Mouse (Mus musculus) cerebellum, adult 2 months (tissue): ENCODE results near the gene Tdp1. TPM values are rescaled to one million over a fixed set of nuclear protein-coding genes. Genes with fewer than 3 reads are reported as not detected.

Experiments used
- DNase-seq, 2 experiments: peaks; one replicate each; pipeline ENCODE4 v3.0.0; 2021
- H3K27ac ChIP-seq: fragments of 200-500 bp; 2 replicates; pipeline ENCODE4 v1.5.1; 2012; ENCODE audit warnings: low read length, control low read depth, inconsistent platforms; ENCODE audit not compliant: insufficient read depth
- H3K27me3 ChIP-seq: fragments of 200-500 bp; 2 replicates; pipeline ENCODE4 v1.6.1; 2012; ENCODE audit warnings: inconsistent platforms, mild to moderate bottlenecking, low read length, moderate library complexity; ENCODE audit not compliant: control insufficient read depth, insufficient read depth
- H3K4me1 ChIP-seq: fragments of 200-500 bp; 2 replicates; pipeline ENCODE4 v1.6.1; 2011; ENCODE audit warnings: low read length; ENCODE audit not compliant: control insufficient read depth, insufficient read depth
- H3K4me3 ChIP-seq: fragments of 200-500 bp; replicated peaks from 2 replicates; pipeline ENCODE3; 2011; ENCODE audit warnings: mild to moderate bottlenecking, low read depth, low read length, control low read depth; ENCODE audit not compliant: insufficient read depth
- CTCF ChIP-seq: fragments of 200-500 bp; IDR thresholded peaks from 2 replicates; pipeline ENCODE4 v1.5.1; 2011; ENCODE audit warnings: low read depth, mild to moderate bottlenecking, control low read depth, low read length, moderate library complexity, borderline replicate concordance; ENCODE audit not compliant: insufficient read depth
- POLR2A ChIP-seq: fragments of 200-500 bp; IDR thresholded peaks from 2 replicates; pipeline ENCODE4 v1.6.1; 2011; ENCODE audit warnings: low read length, control low read depth, borderline replicate concordance; ENCODE audit not compliant: insufficient read depth
- WGBS: fragments of 180-500 bp; shearing (Covaris S2); methylation state at CpG from one replicate; pipeline ENCODE4 v1.1.7; 2018; 5-methylcytosine and 5-hydroxymethylcytosine counted together
- polyA plus RNA-seq: library from polyadenylated mRNA; depleted of rRNA; stranded (reverse); fragments of >200 nt; gene quantifications from 2 replicates; pipeline ENCODE4 v1.2.3, GENCODE M21; 2012

Gene Tdp1
- polyA plus RNA-seq, 1 experiment = 20.7 TPM

- no peaks in the 10 kb centered on the region for H3K27me3 ChIP-seq
- no peak overlapping the region for H3K27ac ChIP-seq
- TF ChIP-seq POLR2A = no peak
- WGBS = 61% methylated on average over 14 of the region's 14 CpGs
- H3K4me1 ChIP-seq = no peaks in the 10 kb centered on the region
- H3K4me3 ChIP-seq = no peak overlapping the region
- DNase-seq = no peak
Measured at GRCm38 (mm10) chr12:99853323-99854258, 30.7 kb upstream of the Tdp1 start.

- no peaks in the 10 kb centered on the region for H3K27me3 ChIP-seq
- no peak overlapping the region for H3K4me3 ChIP-seq
- WGBS = 31% methylated on average over 9 of the region's 9 CpGs
- no peaks in the 10 kb centered on the region for H3K4me1 ChIP-seq
- peak; percentile 18 to 36 for DNase-seq
- TF ChIP-seq POLR2A = no peak
- TF ChIP-seq CTCF = no peak
- no peak overlapping the region for H3K27ac ChIP-seq
Measured at GRCm38 (mm10) chr12:99856011-99856410, 28.3 kb upstream of the Tdp1 start.

DNA sequence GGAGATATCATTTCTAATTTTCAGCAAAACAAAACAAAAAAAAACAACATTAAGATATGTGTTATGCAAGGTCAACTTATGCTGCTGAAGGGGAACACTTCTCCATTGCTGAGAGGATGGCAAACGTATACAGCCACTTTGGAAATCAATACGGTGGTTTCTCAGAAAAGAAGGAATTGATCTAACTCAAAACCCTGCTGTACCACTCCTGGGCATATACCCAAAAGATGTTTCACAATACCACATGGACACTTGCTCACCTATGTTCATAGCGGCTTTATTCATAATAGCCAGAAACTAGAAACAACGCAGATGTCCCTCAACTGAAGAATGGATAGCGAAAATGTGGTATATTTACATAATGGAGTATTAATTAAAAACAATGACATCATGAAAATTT is 25.7 kb upstream of the Tdp1 start:
- Histone ChIP-seq H3K27ac (no peak overlapping the region), H3K27me3 (no peaks in the 10 kb centered on the region), H3K4me1 (no peaks in the 10 kb centered on the region), H3K4me3 (no peak overlapping the region)
- WGBS = 94% methylated on average over 5 of the region's 5 CpGs
- TF ChIP-seq POLR2A (no peak), CTCF (no peak)
- no peak for DNase-seq

- WGBS = 64% methylated on average over 3 of the region's 3 CpGs
Measured at GRCm38 (mm10) chr12:99859391-99860100, 24.8 kb upstream of the Tdp1 start.

GRCm38 (mm10) chr12:99860981-99861380 is 23.3 kb upstream of the Tdp1 start:
- Histone ChIP-seq H3K27me3 (no peaks in the 10 kb centered on the region), H3K4me1 (no peaks in the 10 kb centered on the region), H3K27ac (no peak overlapping the region), H3K4me3 (no peak overlapping the region)
- TF ChIP-seq CTCF (peak; percentile 19; the same call in 1 of the 2 replicates), POLR2A (no peak)
- WGBS = 74% methylated on average over 4 of the region's 4 CpGs
- no peak for DNase-seq

More at GRCm38 (mm10) chr12:99859391-99860100, 24.8 kb upstream of the Tdp1 start:
- H3K27ac ChIP-seq = no peak overlapping the region
- no peak overlapping the region for H3K4me3 ChIP-seq
- no peaks in the 10 kb centered on the region for H3K4me1 ChIP-seq
- TF ChIP-seq POLR2A = no peak
- no peak for TF ChIP-seq CTCF
- H3K27me3 ChIP-seq = no peaks in the 10 kb centered on the region
- no peak for DNase-seq

- H3K27ac ChIP-seq = no peak overlapping the region
- H3K27me3 ChIP-seq = no peaks in the 10 kb centered on the region
- H3K4me1 ChIP-seq = no peaks in the 10 kb centered on the region
- H3K4me3 ChIP-seq = no peak overlapping the region
- no peak for DNase-seq
- no peak for TF ChIP-seq POLR2A
- TF ChIP-seq CTCF = no peak
Measured at GRCm38 (mm10) chr12:99864613-99865012, 19.7 kb upstream of the Tdp1 start.

- H3K4me3 ChIP-seq = no peak overlapping the region
- no peak for DNase-seq
- 90% methylated on average over 1 of the region's 1 CpGs for WGBS
- TF ChIP-seq CTCF = no peak
- TF ChIP-seq POLR2A = no peak
- no peaks in the 10 kb centered on the region for H3K27me3 ChIP-seq
- no peaks in the 10 kb centered on the region for H3K4me1 ChIP-seq
- H3K27ac ChIP-seq = no peak overlapping the region
Measured at GRCm38 (mm10) chr12:99868821-99869220, 15.5 kb upstream of the Tdp1 start.

DNA sequence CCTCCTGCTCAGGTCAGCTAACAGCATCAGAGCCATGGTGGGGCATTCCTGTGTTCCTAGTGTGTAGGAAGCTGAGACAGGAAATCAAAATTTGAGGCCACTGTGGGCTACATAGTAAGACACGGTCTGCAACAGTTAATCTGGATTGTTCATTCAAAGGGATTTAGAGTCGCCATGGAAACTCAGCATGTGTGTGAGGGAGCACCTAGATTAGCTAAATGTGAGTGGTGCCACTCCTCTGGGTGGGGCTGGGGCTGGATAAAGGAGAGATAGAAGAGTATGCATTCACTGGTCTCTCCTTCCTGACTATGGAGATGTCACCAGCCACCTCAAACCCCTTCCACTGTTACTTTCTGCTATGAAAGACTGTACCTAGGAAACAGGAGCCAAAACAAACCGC is 10.9 kb upstream of the Tdp1 start:
- no peaks in the 10 kb centered on the region for H3K27me3 ChIP-seq
- no peak for DNase-seq
- no peaks in the 10 kb centered on the region for H3K4me1 ChIP-seq
- H3K27ac ChIP-seq = no peak overlapping the region
- H3K4me3 ChIP-seq = no peak overlapping the region
- 58% methylated on average over 3 of the region's 3 CpGs for WGBS
- TF ChIP-seq POLR2A = no peak
- TF ChIP-seq CTCF = no peak

- Histone ChIP-seq H3K4me1 (no peaks in the 10 kb centered on the region), H3K27ac (no peak overlapping the region), H3K4me3 (no peak overlapping the region), H3K27me3 (no peaks in the 10 kb centered on the region)
- WGBS = 50% methylated on average over 6 of the region's 6 CpGs
- DNase-seq = no peak
- TF ChIP-seq CTCF (no peak), POLR2A (no peak)
Measured at GRCm38 (mm10) chr12:99874609-99875008, 9.7 kb upstream of the Tdp1 start.
